Mouse (Mus musculus): ENCODE data around the gene Ndufa13. TPM values are rescaled to one million over a fixed set of nuclear protein-coding genes. Genes with fewer than 3 reads are reported as not detected.
A peak's percentile ranks its signal among the peaks of the same experiment; 100 is the strongest.

Ndufa13 gene
- polyA plus RNA-seq, 1 experiment from 2014 or later: 310 TPM

GRCm38 (mm10) chr8:69853869-69854268, 48.5 kb downstream of the Ndufa13 start:
- H3K4me1 ChIP-seq (replicated peaks; ENCODE audit: insufficient read depth, low read length): no peaks in the 10 kb centered on the region
- TF ChIP-seq CTCF (IDR thresholded peaks at IDR 0.05; ENCODE audit: low read depth): no peak
- no peak for ATAC-seq (replicated peaks; ENCODE audit: low FRiP score, low read depth)
- no peak overlapping the region for H3K9ac ChIP-seq (ENCODE audit: low read depth, low read length)
- WGBS: 93% methylated on average over 10 of the region's 10 CpGs
- H3K4me2 ChIP-seq (ENCODE audit: low read length): no peak overlapping the region
- H3K36me3 ChIP-seq (ENCODE audit: insufficient read depth, low read length): no peaks in the 10 kb centered on the region
- no peaks in the 10 kb centered on the region for H3K27me3 ChIP-seq (ENCODE audit: insufficient read depth, low read length)
- H3K27ac ChIP-seq: no peak overlapping the region
- no peaks in the 10 kb centered on the region for H3K9me3 ChIP-seq (replicated peaks; ENCODE audit: low read length)
- no peak overlapping the region for H3K4me3 ChIP-seq (replicated peaks; ENCODE audit: low read depth, low read length)
- no peak for DNase-seq (ENCODE audit: low spot score)

GRCm38 (mm10) chr8:69850926-69851506, 51.3 kb downstream of the Ndufa13 start:
- Histone ChIP-seq H3K9me3 (replicated peaks; ENCODE audit: low read length) (no peaks in the 10 kb centered on the region), H3K27me3 (ENCODE audit: insufficient read depth, low read length) (no peaks in the 10 kb centered on the region), H3K4me2 (ENCODE audit: low read length) (no peak overlapping the region), H3K36me3 (ENCODE audit: insufficient read depth, low read length) (no peaks in the 10 kb centered on the region), H3K4me1 (replicated peaks; ENCODE audit: insufficient read depth, low read length) (no peaks in the 10 kb centered on the region), H3K9ac (ENCODE audit: low read depth, low read length) (no peak overlapping the region), H3K4me3 (replicated peaks; ENCODE audit: low read depth, low read length) (no peak overlapping the region), H3K27ac (no peak overlapping the region)
- no peak for TF ChIP-seq CTCF (IDR thresholded peaks at IDR 0.05; ENCODE audit: low read depth)
- DNase-seq (ENCODE audit: low spot score): no peak
- ATAC-seq (replicated peaks; ENCODE audit: low FRiP score, low read depth): no peak
- WGBS: 73% methylated on average over 7 of the region's 7 CpGs

- no peaks in the 10 kb centered on the region for H3K36me3 ChIP-seq (ENCODE audit: insufficient read depth, low read length)
Observed at GRCm38 (mm10) chr8:69849899-69850298, 52.5 kb downstream of the Ndufa13 start.

GRCm38 (mm10) chr8:69848951-69849350, 53.4 kb downstream of the Ndufa13 start:
- DNase-seq (ENCODE audit: low spot score): no peak

More at GRCm38 (mm10) chr8:69849899-69850298, 52.5 kb downstream of the Ndufa13 start:
- no peak for ATAC-seq (replicated peaks; ENCODE audit: low FRiP score, low read depth)
- Histone ChIP-seq H3K27me3 (ENCODE audit: insufficient read depth, low read length) (no peaks in the 10 kb centered on the region), H3K4me2 (ENCODE audit: low read length) (no peak overlapping the region), H3K9ac (ENCODE audit: low read depth, low read length) (no peak overlapping the region), H3K4me3 (replicated peaks; ENCODE audit: low read depth, low read length) (no peak overlapping the region), H3K9me3 (replicated peaks; ENCODE audit: low read length) (no peaks in the 10 kb centered on the region), H3K4me1 (replicated peaks; ENCODE audit: insufficient read depth, low read length) (no peaks in the 10 kb centered on the region), H3K27ac (no peak overlapping the region)
- 51% methylated on average over 3 of the region's 3 CpGs for WGBS
- no peak for DNase-seq (ENCODE audit: low spot score)
- peak; percentile 56 for TF ChIP-seq CTCF (IDR thresholded peaks at IDR 0.05; ENCODE audit: low read depth)

GRCm38 (mm10) chr8:69847167-69848065, 54.9 kb downstream of the Ndufa13 start:
- Histone ChIP-seq H3K27me3 (ENCODE audit: insufficient read depth, low read length) (no peaks in the 10 kb centered on the region), H3K9ac (ENCODE audit: low read depth, low read length) (no peak overlapping the region), H3K4me3 (replicated peaks; ENCODE audit: low read depth, low read length) (no peak overlapping the region), H3K4me1 (replicated peaks; ENCODE audit: insufficient read depth, low read length) (no peaks in the 10 kb centered on the region), H3K9me3 (replicated peaks; ENCODE audit: low read length) (no peaks in the 10 kb centered on the region), H3K4me2 (ENCODE audit: low read length) (no peak overlapping the region), H3K27ac (no peak overlapping the region), H3K36me3 (ENCODE audit: insufficient read depth, low read length) (no peaks in the 10 kb centered on the region)
- WGBS: 73% methylated on average over 3 of the region's 3 CpGs
- ATAC-seq (replicated peaks; ENCODE audit: low FRiP score, low read depth) (no peak), DNase-seq (ENCODE audit: low spot score) (no peak)
- no peak for TF ChIP-seq CTCF (IDR thresholded peaks at IDR 0.05; ENCODE audit: low read depth)

More at GRCm38 (mm10) chr8:69848951-69849350, 53.4 kb downstream of the Ndufa13 start:
- Histone ChIP-seq H3K9me3 (replicated peaks; ENCODE audit: low read length) (no peaks in the 10 kb centered on the region), H3K9ac (ENCODE audit: low read depth, low read length) (no peak overlapping the region), H3K36me3 (ENCODE audit: insufficient read depth, low read length) (no peaks in the 10 kb centered on the region), H3K27ac (no peak overlapping the region), H3K4me3 (replicated peaks; ENCODE audit: low read depth, low read length) (no peak overlapping the region), H3K27me3 (ENCODE audit: insufficient read depth, low read length) (no peaks in the 10 kb centered on the region), H3K4me2 (ENCODE audit: low read length) (no peak overlapping the region), H3K4me1 (replicated peaks; ENCODE audit: insufficient read depth, low read length) (no peaks in the 10 kb centered on the region)
- TF ChIP-seq CTCF (IDR thresholded peaks at IDR 0.05; ENCODE audit: low read depth): no peak
- WGBS: 73% methylated on average over 8 of the region's 8 CpGs
- peak; percentile 43; the same call in 1 of the 2 replicates for ATAC-seq (replicated peaks; ENCODE audit: low FRiP score, low read depth)

Other genes starting within 250 kb of the Ndufa13 start
- gene Zfp964, start 248.1 kb downstream of the Ndufa13 start, polyA plus RNA-seq (2015; fragmentation: Nextera tagmentation; extraction: Ambion mirVana): 1.4 and 1.5 TPM in 2 replicates
- 21.6 and 24.5 TPM in 2 replicates for gene Zfp869, start 191.8 kb downstream of the Ndufa13 start, polyA plus RNA-seq (2015; fragmentation: Nextera tagmentation; extraction: Ambion mirVana)
- gene Zfp963, start 152.6 kb downstream of the Ndufa13 start, polyA plus RNA-seq (2015; fragmentation: Nextera tagmentation; extraction: Ambion mirVana): 5.3 TPM in 2 replicates
- 0.30 and 1.1 TPM in 2 replicates for gene Gm20422, start 127.7 kb downstream of the Ndufa13 start, polyA plus RNA-seq (2015; fragmentation: Nextera tagmentation; extraction: Ambion mirVana)
- gene Atp13a1, start 111.4 kb downstream of the Ndufa13 start, polyA plus RNA-seq (2015; fragmentation: Nextera tagmentation; extraction: Ambion mirVana): 34.1 and 38.4 TPM in 2 replicates
- 14.7 and 17.4 TPM in 2 replicates for gene Zfp866, start 111.4 kb downstream of the Ndufa13 start, polyA plus RNA-seq (2015; fragmentation: Nextera tagmentation; extraction: Ambion mirVana)
- gene Gmip, start 93.9 kb downstream of the Ndufa13 start, polyA plus RNA-seq (2015; fragmentation: Nextera tagmentation; extraction: Ambion mirVana): 5.7 and 7.0 TPM in 2 replicates
- 0.58 and 0.94 TPM in 2 replicates for gene Lpar2, start 80.1 kb downstream of the Ndufa13 start, polyA plus RNA-seq (2015; fragmentation: Nextera tagmentation; extraction: Ambion mirVana)
- 7.7 and 8.3 TPM in 2 replicates for gene Pbx4, start 70.1 kb downstream of the Ndufa13 start, polyA plus RNA-seq (2015; fragmentation: Nextera tagmentation; extraction: Ambion mirVana)
- gene Cilp2, start 14.9 kb downstream of the Ndufa13 start, polyA plus RNA-seq (2015; fragmentation: Nextera tagmentation; extraction: Ambion mirVana): 0.69 and 0.75 TPM in 2 replicates
- gene Tssk6, start 374 bp downstream of the Ndufa13 start, polyA plus RNA-seq (2015; fragmentation: Nextera tagmentation; extraction: Ambion mirVana): 3.8 and 4.0 TPM in 2 replicates
- 4.8 and 5.2 TPM in 2 replicates for gene Yjefn3, start 154 bp upstream of the Ndufa13 start, polyA plus RNA-seq (2015; fragmentation: Nextera tagmentation; extraction: Ambion mirVana)
- gene Gatad2a, start 93.8 kb upstream of the Ndufa13 start, polyA plus RNA-seq (2015; fragmentation: Nextera tagmentation; extraction: Ambion mirVana): 41.7 and 49.5 TPM in 2 replicates
- gene Mau2, start 140.2 kb upstream of the Ndufa13 start, polyA plus RNA-seq (2015; fragmentation: Nextera tagmentation; extraction: Ambion mirVana): 33.8 and 36.8 TPM in 2 replicates
- gene Sugp1, start 140.3 kb upstream of the Ndufa13 start, polyA plus RNA-seq (2015; fragmentation: Nextera tagmentation; extraction: Ambion mirVana): 33.2 and 34.4 TPM in 2 replicates
- gene Tm6sf2, start 170.4 kb upstream of the Ndufa13 start, polyA plus RNA-seq (2015; fragmentation: Nextera tagmentation; extraction: Ambion mirVana): 0.71 and 1.1 TPM in 2 replicates
- gene Hapln4, start 180.9 kb upstream of the Ndufa13 start, polyA plus RNA-seq (2015; fragmentation: Nextera tagmentation; extraction: Ambion mirVana): not detected in 2 replicates
- 0.03 TPM in 2 replicates for gene Ncan, start 218.3 kb upstream of the Ndufa13 start, polyA plus RNA-seq (2015; fragmentation: Nextera tagmentation; extraction: Ambion mirVana)
- gene Nr2c2ap, start 228.8 kb upstream of the Ndufa13 start, polyA plus RNA-seq (2015; fragmentation: Nextera tagmentation; extraction: Ambion mirVana): 30.1 and 34.1 TPM in 2 replicates
- gene Rfxank, start 236.6 kb upstream of the Ndufa13 start, polyA plus RNA-seq (2015; fragmentation: Nextera tagmentation; extraction: Ambion mirVana): 13.4 and 13.7 TPM in 2 replicates
- gene Borcs8, start 236.9 kb upstream of the Ndufa13 start, polyA plus RNA-seq (2015; fragmentation: Nextera tagmentation; extraction: Ambion mirVana): 48.3 and 49.3 TPM in 2 replicates
- gene Mef2b, start 237.2 kb upstream of the Ndufa13 start, polyA plus RNA-seq (2015; fragmentation: Nextera tagmentation; extraction: Ambion mirVana): 0.28 and 0.37 TPM in 2 replicates